Mouse (Mus musculus) left cerebral cortex, postnatal 14 days (tissue): ENCODE results near the gene Slc16a10. TPM values are rescaled to one million over a fixed set of nuclear protein-coding genes. Genes with fewer than 3 reads are reported as not detected.

Source experiments
- DNase-seq, 2 experiments: peaks; one replicate each; pipeline ENCODE4 v3.0.0; 2021 to 2022; ENCODE audit warnings: low spot score in 2 of 2, mixed read lengths in 1 of 2
- intact Hi-C: fragments of 180-260 bp; cut with DNase I; formaldehyde crosslinking; loops from one replicate; pipeline ENCODE4 v1.15.1; 2025
- total RNA-seq, 2 experiments: library from RNA; stranded (reverse); gene quantifications; 2 replicates each; pipeline ENCODE4 v1.2.3; 2021

Slc16a10 gene
- total RNA-seq, 2 experiments from 2014 or later = 2.7 to 3.9 TPM

- intact Hi-C loops = no loop called here
- DNase-seq = no peak
Measured at GRCm38 (mm10) chr10:40119466-40119865, 22.6 kb downstream of the Slc16a10 start.

- intact Hi-C loops = no loop called here
- DNase-seq = no peak
Measured at GRCm38 (mm10) chr10:40118743-40119387, 23.2 kb downstream of the Slc16a10 start.

- no peak for DNase-seq
- intact Hi-C loops = no loop called here
Measured at GRCm38 (mm10) chr10:40113517-40114085, 28.5 kb downstream of the Slc16a10 start.

- no peak for DNase-seq
- intact Hi-C loops = no loop called here
Measured at GRCm38 (mm10) chr10:40112256-40112655, 29.8 kb downstream of the Slc16a10 start.

- no peak for DNase-seq
- intact Hi-C loops = no loop called here
Measured at GRCm38 (mm10) chr10:40109520-40109919, 32.5 kb downstream of the Slc16a10 start.

- no peak for DNase-seq
- intact Hi-C loops = no loop called here
Measured at GRCm38 (mm10) chr10:40108992-40109391, 33.1 kb downstream of the Slc16a10 start.

GRCm38 (mm10) chr10:40107995-40108394, 34.1 kb downstream of the Slc16a10 start:
- intact Hi-C loops = no loop called here
- peak; percentile 15 to 64 for DNase-seq

- intact Hi-C loops = no loop called here
- no peak for DNase-seq
Measured at GRCm38 (mm10) chr10:40105174-40105573, 36.9 kb downstream of the Slc16a10 start.

GRCm38 (mm10) chr10:40103790-40104189, 38.3 kb downstream of the Slc16a10 start:
- no peak for DNase-seq
- intact Hi-C loops = no loop called here

- no peak for DNase-seq
- intact Hi-C loops = no loop called here
Measured at GRCm38 (mm10) chr10:40102986-40103385, 39.1 kb downstream of the Slc16a10 start.

GRCm38 (mm10) chr10:40102166-40102565, 39.9 kb downstream of the Slc16a10 start:
- intact Hi-C loops = no loop called here
- no peak for DNase-seq

- intact Hi-C loops = no loop called here
- DNase-seq = peak in 1 of 2 experiments; percentile 10
Measured at GRCm38 (mm10) chr10:40098441-40098840, 43.6 kb downstream of the Slc16a10 start.

GRCm38 (mm10) chr10:40097519-40097918, 44.5 kb downstream of the Slc16a10 start:
- intact Hi-C loops = no loop called here
- DNase-seq = no peak

- DNase-seq = no peak
- intact Hi-C loops = no loop called here
Measured at GRCm38 (mm10) chr10:40094752-40095151, 47.3 kb downstream of the Slc16a10 start.

- DNase-seq = no peak
- intact Hi-C loops = no loop called here
Measured at GRCm38 (mm10) chr10:40093526-40093925, 48.5 kb downstream of the Slc16a10 start.

GRCm38 (mm10) chr10:40091455-40091854, 50.6 kb downstream of the Slc16a10 start:
- intact Hi-C loops = no loop called here
- no peak for DNase-seq

GRCm38 (mm10) chr10:40090504-40091428, 51.3 kb downstream of the Slc16a10 start:
- intact Hi-C loops = no loop called here
- no peak for DNase-seq

- DNase-seq = peak in 1 of 2 experiments; percentile 13
- intact Hi-C loops = no loop called here
Measured at GRCm38 (mm10) chr10:40084332-40085093, 57.5 kb downstream of the Slc16a10 start.

GRCm38 (mm10) chr10:40083556-40083955, 58.5 kb downstream of the Slc16a10 start:
- DNase-seq = no peak
- intact Hi-C loops = no loop called here

- intact Hi-C loops = no loop called here
- no peak for DNase-seq
Measured at GRCm38 (mm10) chr10:40082668-40083067, 59.4 kb downstream of the Slc16a10 start.
